Mouse (Mus musculus): ENCODE measurements around the gene Psmd10. TPM values are rescaled to one million over a fixed set of nuclear protein-coding genes. Genes with fewer than 3 reads are reported as not detected.

Gene Psmd10
- 39.9 and 44.7 TPM in 2 replicates for polyA plus RNA-seq (2015; fragmentation: Nextera tagmentation; extraction: Ambion mirVana)

DNA sequence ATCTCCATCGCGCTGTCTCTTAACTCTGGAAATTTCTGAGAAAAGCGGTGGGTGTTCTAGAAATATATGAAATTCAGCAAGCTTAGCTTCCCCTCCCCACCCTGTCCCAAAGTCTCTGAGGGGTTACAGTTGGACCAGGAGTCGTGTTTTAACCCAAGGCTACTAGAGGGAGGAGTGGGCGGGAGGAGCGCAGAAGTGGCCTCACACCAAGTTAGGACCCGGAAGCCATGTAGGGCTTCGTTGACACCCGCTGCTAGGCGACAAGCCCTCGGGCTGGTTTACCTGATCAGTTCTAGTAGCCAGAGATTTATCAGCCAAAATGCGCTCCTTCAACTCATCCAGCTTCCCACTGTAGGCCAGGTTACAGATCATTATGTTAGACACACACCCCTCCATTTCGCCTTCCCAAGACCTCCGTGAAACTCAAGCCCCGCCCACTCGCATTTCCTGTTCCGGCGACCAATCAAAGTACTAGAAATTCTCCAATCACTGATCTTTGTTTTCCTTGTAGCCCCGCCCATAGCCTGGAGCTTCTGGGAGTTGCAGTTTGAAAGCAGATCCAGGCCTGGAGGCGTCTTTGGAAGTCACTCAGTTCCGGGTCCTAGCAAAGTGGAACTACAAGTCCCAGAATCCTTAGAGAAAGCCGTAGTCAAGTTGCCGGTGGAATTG lies at the start of gene Psmd10, which contains the start of gene Atg4a:
Psmd10 (minus strand) TSS at position 457 of the 669 bp plus-strand sequence.
Atg4a (plus strand) TSS at position 636 of the 669 bp plus-strand sequence.
- H3K27me3 ChIP-seq = no peaks in the 10 kb centered on the region
- H3K9me3 ChIP-seq = no peaks in the 10 kb centered on the region
- H3K4me1 ChIP-seq = no peaks in the 10 kb centered on the region
- peak; percentile 99 for ATAC-seq (replicated peaks)
- peak within 1 kb of the TSS; percentile 47 for H3K4me2 ChIP-seq (replicated peaks)
- H3K9ac ChIP-seq (replicated peaks) = peak within 1 kb of the TSS; percentile 55
- 31% methylated on average over 23 of the region's 23 CpGs for WGBS
- H3K27ac ChIP-seq (replicated peaks) = no peak within 1 kb of the TSS
- 0 out of 2 replicates have a peak, but pooled peaks cover 3% of the 10 kb centered on the region for H3K36me3 ChIP-seq
- peak within 1 kb of the TSS; percentile 55 for H3K4me3 ChIP-seq

DNA sequence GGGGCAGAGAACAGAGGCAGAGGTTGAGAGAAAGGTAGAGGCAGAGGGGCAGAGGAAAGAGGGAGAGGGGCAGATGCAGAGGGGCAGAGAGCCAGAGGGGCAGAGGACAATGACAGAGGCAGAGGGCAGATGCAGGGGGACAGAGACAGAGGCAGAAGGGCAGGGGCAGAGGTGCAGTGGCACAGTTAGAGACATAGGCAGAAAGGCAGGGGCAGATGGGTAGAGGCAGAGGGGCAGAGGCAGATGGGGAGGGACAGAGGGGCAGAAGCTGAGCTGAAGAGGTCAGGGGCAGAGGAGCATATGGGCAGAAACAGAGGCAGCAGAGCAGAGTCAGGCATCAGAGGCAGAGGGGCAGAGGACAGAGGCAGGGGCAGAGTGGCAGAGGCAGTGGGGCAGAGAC lies 42.4 kb upstream of the Psmd10 start:
- Histone ChIP-seq H3K9ac (replicated peaks) (no peak overlapping the region), H3K27ac (replicated peaks) (no peak overlapping the region), H3K4me1 (no peaks in the 10 kb centered on the region), H3K4me3 (no peak overlapping the region), H3K36me3 (no peaks in the 10 kb centered on the region), H3K4me2 (replicated peaks) (no peak overlapping the region), H3K27me3 (no peaks in the 10 kb centered on the region), H3K9me3 (no peaks in the 10 kb centered on the region)
- ATAC-seq (replicated peaks) = no peak

DNA sequence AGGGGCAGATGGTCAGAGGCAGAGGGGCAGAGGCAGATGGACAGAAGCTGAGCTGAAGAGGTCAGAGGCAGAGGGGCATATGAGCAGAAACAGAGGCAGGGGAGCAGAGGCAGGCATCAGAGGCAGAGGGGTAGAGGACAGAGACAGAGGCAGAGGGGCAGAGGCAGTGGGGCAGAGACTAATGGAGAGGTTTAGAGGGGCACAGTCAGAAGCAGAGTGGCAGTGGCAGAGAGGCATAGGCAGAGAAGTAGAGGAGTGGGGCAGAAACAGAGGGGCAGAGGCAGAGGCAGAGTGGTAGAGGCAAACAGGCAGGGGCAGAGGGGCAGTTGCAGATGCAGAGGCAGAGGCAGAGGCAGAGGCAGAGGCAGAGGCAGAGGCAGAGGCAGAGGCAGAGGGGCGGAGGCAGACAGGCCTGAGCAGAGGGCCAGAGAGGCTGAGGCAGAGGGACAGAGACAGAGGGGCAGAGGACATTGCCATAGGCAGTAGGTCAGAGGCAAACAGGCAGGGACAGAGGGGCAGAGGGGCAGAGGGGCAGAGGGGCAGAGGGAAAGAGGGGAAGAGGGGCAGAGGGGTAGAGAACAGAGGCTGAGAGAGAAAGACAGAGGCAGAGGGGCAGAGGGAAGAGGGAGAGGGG lies 41.5 kb upstream of the Psmd10 start:
- H3K4me2 ChIP-seq (replicated peaks) = no peak overlapping the region
- H3K4me3 ChIP-seq = no peak overlapping the region
- peak; percentile 23; the same call in 1 of the 2 replicates for ATAC-seq (replicated peaks)
- no peaks in the 10 kb centered on the region for H3K36me3 ChIP-seq
- WGBS = 58% methylated on average over 1 of the region's 1 CpGs
- no peaks in the 10 kb centered on the region for H3K4me1 ChIP-seq
- H3K9ac ChIP-seq (replicated peaks) = no peak overlapping the region
- H3K27ac ChIP-seq (replicated peaks) = no peak overlapping the region
- H3K9me3 ChIP-seq = no peaks in the 10 kb centered on the region
- H3K27me3 ChIP-seq = no peaks in the 10 kb centered on the region

DNA sequence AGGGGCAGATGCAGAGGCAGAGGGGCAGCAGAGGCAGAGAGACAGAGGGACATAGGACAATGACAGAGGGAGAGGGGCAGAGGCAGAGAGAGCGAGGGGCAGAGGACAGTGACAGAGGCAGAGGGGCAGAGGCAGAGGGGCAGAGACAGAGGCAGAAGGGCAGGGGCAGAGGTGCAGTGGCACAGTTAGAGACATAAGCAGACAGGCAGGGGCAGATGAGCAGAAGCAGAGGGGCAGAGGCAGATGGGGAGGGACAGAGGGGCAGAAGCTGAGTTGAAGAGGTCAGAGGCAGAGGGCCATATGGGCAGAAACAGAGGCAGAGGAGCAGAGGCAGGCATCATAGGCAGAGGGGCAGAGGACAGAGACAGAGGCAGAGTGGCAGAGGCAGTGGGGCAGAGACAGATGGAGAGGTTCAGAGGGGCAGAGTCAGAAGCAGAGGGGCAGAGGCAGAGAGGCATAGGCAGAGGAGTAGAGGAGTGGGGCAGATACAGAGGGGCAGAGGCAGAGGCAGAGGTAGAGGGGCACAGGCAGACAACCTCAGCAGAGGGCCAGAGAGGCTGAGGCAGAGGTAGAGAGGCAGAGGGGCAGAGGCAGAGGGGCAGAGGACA lies 40.5 kb upstream of the Psmd10 start:
- Histone ChIP-seq H3K9me3 (no peaks in the 10 kb centered on the region), H3K27ac (replicated peaks) (no peak overlapping the region), H3K4me2 (replicated peaks) (no peak overlapping the region), H3K9ac (replicated peaks) (no peak overlapping the region), H3K4me3 (no peak overlapping the region), H3K36me3 (no peaks in the 10 kb centered on the region), H3K4me1 (no peaks in the 10 kb centered on the region), H3K27me3 (no peaks in the 10 kb centered on the region)
- WGBS = 71% methylated on average over 1 of the region's 1 CpGs
- peak; percentile 80 for ATAC-seq (replicated peaks)

DNA sequence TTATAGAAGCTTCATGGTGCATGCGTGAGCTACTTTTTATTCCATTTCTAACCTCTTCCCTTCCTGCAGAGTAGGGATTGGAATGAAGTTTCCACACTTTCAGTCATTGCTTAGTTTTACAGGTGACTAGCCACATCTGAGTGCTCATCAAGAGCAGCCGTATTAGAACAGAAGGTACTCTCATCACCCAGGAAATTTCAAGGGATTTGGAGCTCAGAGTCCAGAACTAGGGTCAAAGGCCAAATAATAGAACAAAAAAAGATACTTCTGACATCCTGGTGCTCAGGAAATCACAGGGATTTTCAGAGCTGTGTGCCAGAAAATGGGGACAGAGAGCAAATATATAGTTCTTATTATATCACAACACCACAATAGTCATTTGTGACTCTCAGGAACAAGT lies 28.7 kb upstream of the Psmd10 start:
- WGBS = 84% methylated on average over 2 of the region's 2 CpGs
- H3K4me3 ChIP-seq = no peak overlapping the region
- H3K27me3 ChIP-seq = peaks cover 3% of the 10 kb centered on the region; the same call in 1 of the 2 replicates
- no peaks in the 10 kb centered on the region for H3K4me1 ChIP-seq
- no peaks in the 10 kb centered on the region for H3K36me3 ChIP-seq
- H3K4me2 ChIP-seq (replicated peaks) = no peak overlapping the region
- H3K27ac ChIP-seq (replicated peaks) = no peak overlapping the region
- H3K9me3 ChIP-seq = no peaks in the 10 kb centered on the region
- no peak for ATAC-seq (replicated peaks)
- no peak overlapping the region for H3K9ac ChIP-seq (replicated peaks)

DNA sequence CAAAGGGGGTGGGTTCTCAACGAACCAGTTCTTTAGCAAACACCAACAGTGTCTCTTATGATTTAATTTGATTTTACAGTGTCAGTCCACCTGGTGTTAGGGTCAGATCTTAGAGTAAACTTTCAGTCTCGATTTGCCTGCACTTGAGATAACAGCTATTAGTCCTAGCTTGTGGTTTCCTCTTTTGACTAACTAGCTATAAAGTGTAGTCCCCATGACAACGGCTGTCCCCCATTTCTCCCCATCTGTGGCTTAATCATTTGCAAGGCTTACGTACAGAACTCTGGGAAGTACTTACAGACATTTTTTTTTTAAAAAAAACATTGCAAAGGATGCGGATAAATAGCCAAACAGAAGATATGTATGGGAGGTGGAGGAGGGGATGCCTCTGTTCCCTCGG lies 28.3 kb upstream of the Psmd10 start:
- 77% methylated on average over 6 of the region's 6 CpGs for WGBS
- H3K9ac ChIP-seq (replicated peaks) = no peak overlapping the region
- ATAC-seq (replicated peaks) = no peak
- no peak overlapping the region for H3K4me3 ChIP-seq
- no peak overlapping the region for H3K27ac ChIP-seq (replicated peaks)
- H3K4me2 ChIP-seq (replicated peaks) = no peak overlapping the region
- H3K4me1 ChIP-seq = no peaks in the 10 kb centered on the region
- no peaks in the 10 kb centered on the region for H3K9me3 ChIP-seq
- no peaks in the 10 kb centered on the region for H3K36me3 ChIP-seq
- peaks cover 3% of the 10 kb centered on the region; the same call in 1 of the 2 replicates for H3K27me3 ChIP-seq

DNA sequence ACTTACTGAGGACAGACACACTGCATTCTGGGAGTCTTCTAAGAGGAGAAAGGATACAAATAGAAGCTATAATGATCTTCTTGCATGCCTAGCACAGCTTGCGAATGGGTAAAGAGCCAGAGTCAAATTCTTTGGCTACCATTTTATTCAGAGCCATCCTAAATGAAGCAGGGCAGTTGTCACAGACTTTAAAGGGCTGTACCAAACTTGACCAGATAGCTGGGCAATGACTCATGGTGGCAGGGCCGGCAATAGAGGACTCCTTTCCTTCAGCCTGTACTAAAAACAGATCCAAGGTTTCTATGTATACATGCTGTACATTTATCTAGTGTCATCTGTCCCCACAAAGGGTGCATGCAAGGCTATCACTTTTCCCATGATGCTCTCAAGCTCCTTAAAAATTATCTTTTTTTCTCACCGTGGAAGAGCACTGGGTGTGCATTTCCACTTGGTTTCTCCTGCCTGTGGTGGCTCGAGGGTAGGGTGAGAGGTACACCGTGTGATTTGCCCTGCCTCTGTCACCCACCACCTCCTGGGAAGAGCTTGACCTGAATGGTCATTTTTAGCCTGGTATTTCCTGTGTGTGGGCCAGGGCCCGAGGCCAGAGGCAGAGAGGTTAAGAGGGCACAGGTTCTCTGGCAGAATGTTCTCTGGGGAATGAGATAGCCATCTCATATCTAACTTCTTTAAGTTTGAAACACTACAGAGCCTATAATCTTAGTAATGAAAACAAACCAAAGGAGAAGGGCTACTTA lies 26.9 kb upstream of the Psmd10 start:
- WGBS = 60% methylated on average over 6 of the region's 6 CpGs
- ATAC-seq (replicated peaks) = no peak
- Histone ChIP-seq H3K27me3 (peaks cover 3% of the 10 kb centered on the region; the same call in 1 of the 2 replicates), H3K4me3 (no peak overlapping the region), H3K36me3 (no peaks in the 10 kb centered on the region), H3K4me1 (no peaks in the 10 kb centered on the region), H3K9ac (replicated peaks) (no peak overlapping the region), H3K9me3 (no peaks in the 10 kb centered on the region), H3K27ac (replicated peaks) (no peak overlapping the region), H3K4me2 (replicated peaks) (no peak overlapping the region)

DNA sequence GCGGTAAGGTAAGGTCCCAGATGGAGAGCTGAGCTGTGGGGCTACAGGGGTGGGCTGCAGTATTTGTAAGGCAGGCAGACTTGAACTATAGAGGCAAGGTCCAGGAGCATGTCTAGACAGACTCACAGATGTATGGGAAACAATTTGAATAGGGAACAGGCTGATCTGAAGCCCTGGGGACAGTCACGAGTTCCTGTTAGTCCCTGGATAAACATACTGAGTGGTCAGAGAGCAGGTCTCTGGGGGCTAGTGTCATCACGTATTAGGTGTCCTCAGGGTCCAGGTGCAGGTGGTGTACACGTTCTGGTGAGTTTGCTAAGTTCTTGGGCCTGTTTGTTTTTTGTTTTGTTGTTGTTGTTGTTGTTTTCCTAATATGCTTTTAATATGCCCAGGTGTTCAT lies 23.6 kb upstream of the Psmd10 start:
- H3K9me3 ChIP-seq = no peaks in the 10 kb centered on the region
- no peak overlapping the region for H3K9ac ChIP-seq (replicated peaks)
- H3K4me3 ChIP-seq = no peak overlapping the region
- H3K4me1 ChIP-seq = no peaks in the 10 kb centered on the region
- no peak for ATAC-seq (replicated peaks)
- H3K36me3 ChIP-seq = no peaks in the 10 kb centered on the region
- peaks cover 3% of the 10 kb centered on the region; the same call in 1 of the 2 replicates for H3K27me3 ChIP-seq
- no peak overlapping the region for H3K4me2 ChIP-seq (replicated peaks)
- 82% methylated on average over 4 of the region's 4 CpGs for WGBS
- H3K27ac ChIP-seq (replicated peaks) = no peak overlapping the region

DNA sequence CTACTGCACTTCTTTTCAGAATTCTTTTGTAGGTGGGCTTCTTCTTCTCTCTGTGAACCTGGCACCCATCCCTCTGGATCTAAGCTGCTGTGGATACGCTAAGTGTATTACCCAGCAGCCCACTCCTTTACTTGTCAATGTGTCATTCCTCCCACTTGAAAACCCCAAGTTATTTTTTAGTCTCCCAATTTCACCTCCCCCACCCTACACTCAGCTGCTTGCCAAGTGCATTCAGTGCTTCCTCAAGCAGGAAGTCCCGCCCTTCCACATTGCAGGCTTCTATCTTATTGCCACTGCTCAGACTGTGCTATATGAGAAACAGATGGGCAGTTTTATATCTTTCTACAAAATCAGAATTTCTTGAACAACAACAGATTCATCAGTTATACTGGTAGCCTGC lies 23.0 kb upstream of the Psmd10 start:
- Histone ChIP-seq H3K9me3 (no peaks in the 10 kb centered on the region), H3K4me1 (no peaks in the 10 kb centered on the region), H3K36me3 (no peaks in the 10 kb centered on the region), H3K27ac (replicated peaks) (no peak overlapping the region), H3K27me3 (peaks cover 3% of the 10 kb centered on the region; the same call in 1 of the 2 replicates), H3K4me3 (no peak overlapping the region), H3K4me2 (replicated peaks) (no peak overlapping the region), H3K9ac (replicated peaks) (no peak overlapping the region)
- no peak for ATAC-seq (replicated peaks)
- WGBS = 64% methylated on average over 2 of the region's 2 CpGs

DNA sequence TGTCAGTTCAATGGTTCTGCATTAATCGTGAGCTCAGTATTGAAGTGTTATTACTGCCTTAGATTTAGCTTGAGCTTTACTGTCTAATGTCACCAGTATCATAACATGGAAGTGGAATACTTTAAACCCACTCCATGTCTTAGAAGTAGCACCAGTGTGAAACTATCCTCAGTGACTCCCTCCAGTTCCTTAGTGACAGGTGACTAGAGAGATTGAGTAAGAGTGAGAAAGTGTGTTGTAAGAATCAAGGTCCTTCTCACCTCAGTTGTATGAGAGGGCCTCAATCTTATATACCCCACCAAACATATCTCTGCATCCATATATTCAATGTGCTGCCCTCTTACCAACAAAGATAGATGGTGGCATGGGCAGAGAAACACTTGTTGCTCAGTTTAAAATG lies 22.4 kb upstream of the Psmd10 start:
- no peak overlapping the region for H3K4me2 ChIP-seq (replicated peaks)
- no peak for ATAC-seq (replicated peaks)

DNA sequence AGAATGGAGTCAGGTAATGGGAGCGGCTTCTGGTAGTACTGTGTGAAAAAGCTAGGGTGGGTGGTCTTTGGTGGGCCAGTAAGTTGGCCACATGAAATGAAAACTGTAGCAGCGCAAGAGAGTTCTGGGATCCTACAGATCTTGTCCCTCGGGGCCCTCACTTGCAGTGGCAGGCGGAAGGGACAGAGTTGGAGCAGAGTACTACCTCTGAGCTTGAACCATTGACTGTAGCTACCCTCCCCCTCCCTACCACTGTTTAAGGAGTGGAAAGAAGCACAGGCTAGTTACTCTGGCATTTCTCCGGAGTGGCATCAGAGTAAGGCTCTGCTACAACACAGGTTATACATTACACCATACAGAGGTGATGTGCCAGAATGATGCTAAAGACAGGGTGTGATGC lies 431 bp upstream of the Psmd10 start:
- no peak for ATAC-seq (replicated peaks)
- Histone ChIP-seq H3K4me3 (peak overlapping the region; percentile 55), H3K27ac (replicated peaks) (no peak overlapping the region), H3K27me3 (no peaks in the 10 kb centered on the region), H3K9ac (replicated peaks) (peak overlapping the region; percentile 45), H3K36me3 (0 out of 2 replicates have a peak, but pooled peaks cover 3% of the 10 kb centered on the region), H3K9me3 (no peaks in the 10 kb centered on the region), H3K4me2 (replicated peaks) (peak overlapping the region; percentile 47), H3K4me1 (no peaks in the 10 kb centered on the region)
- 24% methylated on average over 5 of the region's 5 CpGs for WGBS

More for the DNA sequence above, 22.4 kb upstream of the Psmd10 start:
- Histone ChIP-seq H3K27ac (replicated peaks) (no peak overlapping the region), H3K4me1 (no peaks in the 10 kb centered on the region), H3K4me3 (no peak overlapping the region), H3K36me3 (no peaks in the 10 kb centered on the region), H3K27me3 (peaks cover 3% of the 10 kb centered on the region; the same call in 1 of the 2 replicates), H3K9me3 (no peaks in the 10 kb centered on the region), H3K9ac (replicated peaks) (no peak overlapping the region)
- 100% methylated on average over 1 of the region's 1 CpGs for whole genome bisulfite sequencing

DNA sequence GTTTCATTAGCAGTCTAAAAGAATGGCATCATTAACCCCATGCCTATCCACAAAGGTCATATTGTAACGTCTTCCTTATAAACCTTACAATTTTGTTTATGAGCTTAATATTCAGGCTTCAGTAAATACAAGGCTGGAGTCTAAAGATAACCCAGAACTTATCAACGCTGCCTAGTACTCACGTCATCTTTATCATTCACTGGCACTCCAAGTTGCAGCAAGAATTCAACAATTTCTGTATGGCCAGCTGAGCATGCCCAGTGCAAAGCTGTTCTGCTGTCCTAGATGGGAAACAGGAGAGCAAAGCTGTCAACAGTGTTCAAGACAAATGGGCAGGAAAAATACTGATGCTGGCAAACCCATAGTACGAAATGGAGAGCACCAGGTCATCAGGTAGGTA lies 2.9 kb downstream of the Psmd10 start:
- no peaks in the 10 kb centered on the region for H3K4me1 ChIP-seq
- no peak overlapping the region for H3K4me3 ChIP-seq
- no peak overlapping the region for H3K4me2 ChIP-seq (replicated peaks)
- H3K9me3 ChIP-seq = no peaks in the 10 kb centered on the region
- 0 out of 2 replicates have a peak, but pooled peaks cover 3% of the 10 kb centered on the region for H3K36me3 ChIP-seq
- no peaks in the 10 kb centered on the region for H3K27me3 ChIP-seq
- no peak overlapping the region for H3K9ac ChIP-seq (replicated peaks)
- WGBS = 92% methylated on average over 4 of the region's 4 CpGs
- ATAC-seq (replicated peaks) = no peak
- no peak overlapping the region for H3K27ac ChIP-seq (replicated peaks)

Measured in forebrain, embryonic 15.5 days (tissue).